Mouse (Mus musculus) testis, postnatal 14 days (tissue): ENCODE results near the gene Tigd3.
"Not testable (repeated sequence)": the region's sequence is repeated elsewhere in the genome, so short reads cannot be mapped to it uniquely, and the experiment has no call there.

ENCODE experiments used
- DNase-seq: peaks from one replicate; pipeline ENCODE4 v3.0.0; 2021; ENCODE audit warnings: low spot score

Gene Tigd3

DNA sequence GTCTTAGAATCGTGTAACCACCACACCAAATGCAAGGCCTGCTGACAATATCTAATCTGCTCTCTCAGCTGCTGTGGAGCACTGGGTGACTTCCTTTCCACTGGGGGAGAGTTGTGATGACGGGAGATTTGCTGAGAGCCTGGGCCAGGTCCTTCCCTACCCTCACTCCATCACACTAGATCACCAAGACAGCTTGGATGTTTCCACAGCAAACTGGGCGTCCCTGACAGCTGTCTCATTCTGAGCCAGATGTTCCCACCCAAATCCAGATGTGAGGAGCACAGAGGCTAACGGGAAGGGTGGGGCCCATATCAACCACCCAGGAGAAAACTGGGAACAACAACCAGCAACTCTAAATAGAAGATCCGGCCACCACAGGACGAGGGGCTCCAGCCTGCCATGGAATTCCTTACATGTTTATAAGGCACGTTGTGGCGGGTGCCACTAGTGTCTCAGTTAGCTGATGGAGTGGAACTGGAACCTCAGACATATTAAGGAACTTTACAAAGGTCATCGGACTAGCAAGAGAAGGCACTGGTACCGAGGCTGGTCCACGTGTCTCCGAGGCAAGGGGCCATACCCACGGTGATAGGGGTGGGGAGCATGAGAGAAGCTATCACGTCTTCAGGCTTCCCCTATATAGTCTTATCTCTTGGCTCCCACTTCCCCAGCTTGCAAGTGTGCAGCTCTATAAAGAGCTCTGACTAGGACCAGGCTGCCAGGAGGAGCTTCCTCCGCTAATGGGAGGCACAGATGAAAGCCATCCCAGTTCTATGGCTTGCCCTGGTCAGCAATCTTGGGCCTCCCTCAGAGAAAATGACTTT lies 28.4 kb upstream of the Tigd3 start:
- DNase-seq: no peak

GRCm38 (mm10) chr19:5921715-5922114 lies 27.8 kb upstream of the Tigd3 start:
- no peak for DNase-seq

DNA sequence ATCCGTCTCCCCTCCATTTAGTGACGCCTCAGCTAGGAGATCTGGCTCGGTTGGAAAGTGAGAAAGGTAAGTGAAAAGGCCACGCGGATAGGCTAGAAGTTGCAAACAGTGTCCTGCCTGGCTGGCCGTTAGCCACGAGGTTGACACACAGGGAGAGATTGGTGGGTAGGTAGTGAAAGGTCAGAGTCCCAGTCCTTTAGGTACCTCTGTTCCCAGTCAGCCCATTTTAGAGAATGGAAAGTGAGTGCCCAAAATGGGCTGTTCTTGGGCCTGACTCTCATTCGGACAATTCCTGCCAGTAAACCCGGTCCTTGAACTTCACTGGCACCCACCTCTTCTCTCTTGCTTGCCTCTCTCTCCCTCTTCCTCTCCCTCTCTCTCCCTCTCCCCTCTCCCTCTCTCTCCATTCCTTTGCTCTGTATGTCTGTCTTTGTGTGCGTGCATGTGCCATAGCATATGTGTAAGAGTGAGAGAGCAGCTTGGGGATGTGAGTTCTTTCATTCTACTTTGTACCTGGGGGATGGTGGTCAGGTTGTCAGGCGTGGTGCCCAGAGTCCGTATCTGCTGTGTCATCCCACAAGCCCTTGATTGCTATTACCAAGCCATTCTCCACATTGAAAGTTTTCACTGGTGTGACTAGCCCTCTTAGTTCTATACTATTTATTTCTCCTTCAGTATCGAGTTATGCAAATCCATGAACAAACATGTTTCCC lies 19.2 kb upstream of the Tigd3 start, which contains the start of gene Dpf2:
Gene Dpf2, minus strand, starts transcription at position 4 of the 713 bp plus-strand sequence.
- DNase-seq: no peak

- peak; percentile 99 for DNase-seq
Measured at GRCm38 (mm10) chr19:5912103-5913006, 18.4 kb upstream of the Tigd3 start.

- no peak for DNase-seq
Measured at GRCm38 (mm10) chr19:5911430-5912102, 17.6 kb upstream of the Tigd3 start.

GRCm38 (mm10) chr19:5910221-5910620 lies 16.3 kb upstream of the Tigd3 start:
- DNase-seq: no peak

- no peak for DNase-seq
Measured at GRCm38 (mm10) chr19:5907275-5907674, 13.3 kb upstream of the Tigd3 start.

DNA sequence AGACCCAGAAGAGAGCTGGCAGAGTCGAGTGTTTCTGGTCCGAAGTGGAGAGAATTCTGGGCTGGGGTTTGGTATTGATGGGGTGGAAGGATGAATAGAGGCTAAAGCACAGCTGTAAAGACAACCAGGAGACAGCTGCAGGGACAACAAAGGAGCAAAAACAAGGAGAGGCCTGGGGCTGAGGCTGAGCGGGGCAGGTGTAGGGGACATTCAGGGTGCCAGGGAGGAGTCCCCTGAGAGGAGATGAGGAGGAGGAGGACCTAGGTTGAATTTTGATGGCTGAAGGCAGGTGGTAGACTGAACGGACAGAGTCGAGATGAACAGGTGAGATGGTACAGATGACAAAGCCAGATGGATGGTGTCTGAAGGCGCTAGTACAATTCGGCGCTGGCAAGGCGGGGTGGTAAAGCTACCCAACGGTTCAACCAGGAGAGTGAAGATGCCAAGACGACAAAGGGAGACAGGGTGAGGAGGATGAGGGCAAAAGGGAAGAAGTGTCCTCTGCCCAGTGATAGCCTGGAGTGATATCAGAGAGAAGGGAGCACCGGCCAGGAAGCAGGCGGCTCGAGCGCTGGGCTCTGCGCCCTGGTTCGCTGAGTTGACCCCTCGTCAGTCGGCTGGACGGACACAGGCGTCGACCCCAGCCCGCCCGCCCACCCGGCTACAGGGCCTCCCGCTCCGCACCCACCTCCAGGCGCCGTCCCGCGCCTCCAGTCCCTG lies 507 bp downstream of the Tigd3 start:
- no peak for DNase-seq

DNA sequence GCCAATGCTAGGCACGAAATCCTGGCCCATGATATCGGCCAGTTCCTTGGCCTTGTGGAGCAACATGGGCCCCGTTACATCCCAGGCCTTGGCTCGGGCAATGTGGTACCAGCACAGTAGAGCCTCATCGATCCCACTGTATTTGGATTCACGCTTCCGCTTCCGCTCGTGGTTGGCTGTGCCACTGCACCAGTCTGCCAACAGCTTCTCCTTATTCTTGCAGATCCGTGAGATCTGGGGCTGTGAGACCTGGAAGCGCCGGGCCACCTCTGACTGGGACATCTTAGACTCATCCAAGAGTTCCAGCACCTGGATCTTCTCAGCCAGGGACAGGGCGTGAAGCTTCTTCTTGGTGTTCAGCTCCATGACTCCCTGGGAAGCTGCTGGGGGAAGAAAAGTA lies 1.2 kb downstream of the Tigd3 start:
- DNase-seq: no peak

DNA sequence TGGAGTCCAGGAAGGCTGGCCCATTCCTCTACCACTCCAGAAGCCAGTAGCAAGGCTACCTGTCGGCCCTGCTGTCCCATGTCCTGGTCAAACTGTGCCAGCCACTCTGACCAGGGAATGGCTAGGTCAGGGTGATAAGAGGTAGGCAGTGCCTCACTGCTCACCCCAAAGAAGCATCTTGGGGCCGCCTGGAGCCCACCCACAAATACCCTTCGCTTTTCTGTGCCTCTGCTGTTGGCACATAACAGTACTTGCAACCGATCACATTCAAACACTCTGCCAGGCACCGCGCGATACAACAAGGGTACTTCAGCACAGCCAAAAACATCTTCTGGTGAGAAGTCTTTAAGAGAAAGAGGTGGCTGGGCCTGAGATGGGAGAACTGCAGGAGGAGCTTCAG lies 1.7 kb downstream of the Tigd3 start:
- DNase-seq: no peak

DNA sequence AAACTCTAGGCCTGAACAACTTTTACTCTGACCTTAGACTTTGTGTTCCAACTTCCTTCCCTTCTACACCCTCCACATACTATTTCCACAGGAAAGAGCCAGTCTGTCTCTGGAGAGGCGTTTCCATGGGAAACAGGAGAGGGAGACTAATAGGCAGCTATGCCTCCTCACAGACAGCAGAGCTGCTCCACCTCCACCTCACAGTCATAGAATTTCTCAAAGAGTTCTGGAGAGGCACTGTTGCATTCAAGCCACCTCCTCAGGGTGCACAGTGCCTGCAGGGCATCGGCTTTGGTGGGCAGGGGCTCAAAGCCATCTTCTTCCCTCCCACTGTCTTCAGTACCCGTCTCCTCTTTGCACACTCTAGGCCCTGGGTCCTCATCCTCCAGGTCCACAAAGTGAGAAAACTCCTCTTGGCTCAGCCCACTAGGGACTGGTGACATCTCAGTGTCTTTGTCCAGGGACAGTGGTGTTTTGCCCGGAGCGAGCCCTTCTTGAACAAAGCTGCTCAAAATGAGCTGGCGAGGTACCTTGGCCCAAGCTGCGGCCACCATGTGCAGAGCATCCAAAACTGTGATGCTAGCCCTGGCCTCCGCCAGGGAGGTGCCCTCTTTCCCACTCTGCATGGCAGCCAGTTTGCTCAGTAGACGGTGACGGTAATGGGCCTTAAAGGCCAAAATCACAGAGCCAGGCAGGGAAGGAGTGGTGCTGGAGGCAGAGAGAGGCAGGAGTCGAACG lies 2.3 kb downstream of the Tigd3 start:
- DNase-seq: no peak

- DNase-seq: no peak
Measured at GRCm38 (mm10) chr19:5889211-5889610, 4.7 kb downstream of the Tigd3 start.

GRCm38 (mm10) chr19:5887234-5887815 lies 6.6 kb downstream of the Tigd3 start:
- DNase-seq: no peak

DNA sequence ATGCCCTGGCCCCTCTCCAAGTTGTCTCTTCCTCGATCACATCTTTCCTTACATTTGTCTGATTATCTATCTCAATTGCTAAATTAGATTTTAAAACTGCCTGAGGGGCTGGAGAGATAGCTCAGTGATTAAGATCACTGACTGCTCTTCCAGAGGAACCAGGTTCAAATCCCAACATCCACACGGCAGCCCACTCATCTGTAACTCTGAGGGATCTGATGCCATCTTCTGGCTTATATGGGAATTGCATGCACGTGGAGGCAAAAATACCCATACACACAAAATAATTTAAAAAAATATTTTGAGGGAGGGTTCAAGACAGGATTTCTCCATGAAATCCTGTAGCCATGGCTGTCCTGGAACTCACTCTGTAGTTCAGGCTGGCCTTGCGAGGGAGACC lies 8.1 kb downstream of the Tigd3 start:
- no peak for DNase-seq

GRCm38 (mm10) chr19:5883935-5884334 lies 10.0 kb downstream of the Tigd3 start:
- peak; percentile 80 for DNase-seq

DNA sequence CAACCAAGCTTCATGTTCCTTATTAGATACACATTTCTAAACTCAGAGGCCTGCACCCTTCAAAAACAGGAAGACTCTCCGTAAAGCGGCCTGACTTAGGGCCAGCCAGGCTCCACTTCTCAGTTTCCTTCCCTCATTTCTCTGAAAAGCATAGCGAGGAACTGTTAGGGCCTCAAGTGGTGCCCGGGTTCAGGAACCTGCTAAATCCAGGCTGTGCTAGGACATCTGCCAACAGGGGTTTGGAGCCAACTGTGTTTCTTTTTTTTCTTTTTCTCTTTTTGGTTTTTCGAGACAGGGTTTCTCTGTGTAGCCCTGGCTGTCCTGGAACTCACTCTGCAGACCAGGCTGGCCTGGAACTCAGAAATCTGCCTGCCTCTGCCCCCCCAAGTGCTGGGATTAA lies 11.9 kb downstream of the Tigd3 start:
- DNase-seq: not testable (repeated sequence)

DNA sequence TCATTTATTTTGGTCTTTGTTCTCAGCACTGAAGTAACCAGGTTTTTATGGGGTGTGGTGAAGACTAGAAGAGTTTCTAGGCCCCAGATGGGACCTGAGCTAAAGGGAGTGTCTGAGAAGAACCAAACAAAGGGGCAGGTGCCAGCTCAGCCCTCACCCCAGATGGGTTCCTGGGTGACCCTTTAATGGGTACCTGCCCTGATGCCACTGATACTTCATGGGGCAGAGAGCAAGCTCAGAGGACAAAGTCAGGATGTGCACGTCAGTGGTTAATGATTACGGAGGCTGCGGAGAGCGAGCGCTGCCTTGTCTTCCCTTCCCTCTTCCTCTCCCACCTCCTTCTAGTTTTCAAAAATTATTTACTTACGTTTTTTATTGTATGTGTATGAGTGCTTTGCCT lies 12.8 kb downstream of the Tigd3 start:
- DNase-seq: no peak

- DNase-seq: no peak
Measured at GRCm38 (mm10) chr19:5879735-5880134, 14.2 kb downstream of the Tigd3 start.

- DNase-seq: peak; percentile 75
Measured at GRCm38 (mm10) chr19:5878916-5879315, 15.0 kb downstream of the Tigd3 start.

GRCm38 (mm10) chr19:5878362-5878722 lies 15.6 kb downstream of the Tigd3 start:
- peak; percentile 82 for DNase-seq
